In the genomic region with DNA sequence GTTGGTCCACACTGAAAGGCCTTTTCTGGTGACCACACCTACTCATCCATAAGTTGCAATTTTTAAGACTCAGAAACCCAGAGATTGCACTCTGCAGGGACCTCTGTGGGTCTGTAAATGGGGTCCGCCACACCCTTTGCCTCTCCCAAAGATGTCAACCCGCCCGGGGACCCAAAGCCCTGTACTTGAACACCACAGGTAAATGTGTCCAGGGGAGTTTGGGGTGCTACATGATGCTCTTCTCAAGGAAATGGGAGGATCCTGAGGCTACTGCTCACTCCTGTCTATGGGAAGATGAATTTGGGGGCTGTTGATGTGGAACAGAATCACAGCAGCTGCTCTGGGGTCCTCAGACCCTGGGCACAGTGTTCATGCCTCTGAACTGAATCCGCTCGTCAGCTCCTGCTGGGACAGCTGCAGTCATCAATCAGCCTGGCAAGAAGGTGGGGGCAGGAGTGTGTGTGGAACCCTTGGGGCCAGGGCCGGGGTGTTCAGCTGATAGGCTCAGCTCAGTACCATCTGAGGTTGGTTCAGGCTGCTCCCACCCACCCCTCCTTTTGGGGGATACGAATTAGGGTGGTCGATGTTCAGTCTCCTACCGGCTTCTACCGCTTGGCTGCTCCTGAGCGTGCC, we compare ENCODE assay signal across 8 mouse cellular contexts. TPM values are rescaled to one million over a fixed set of nuclear protein-coding genes. Genes with fewer than 3 reads are reported as not detected.
DNase-seq lines count a peak whose midpoint lies in the region; ATAC-seq lines count a peak whose summit lies in the region.

No protein-coding gene starts in this region.

- DNase-seq in kidney, postnatal 36 days: no peak
- no peak for DNase-seq in intestine, embryonic 14.5 days (ENCODE audit: low spot score)
- DNase-seq in layer of hippocampus, postnatal 36 days: no peak
- DNase-seq in spleen, postnatal 36 days (ENCODE audit: low spot score in 2 of 2): no peak
- no peak for DNase-seq in adrenal gland, postnatal 10 days

- peaks cover 24% of the 10 kb centered on the region for H3K4me1 ChIP-seq in kidney, embryonic 14.5 days (ENCODE audit: control insufficient read depth, insufficient read depth, low read length)
- H3K4me1 ChIP-seq in embryonic facial prominence, embryonic 13.5 days: peaks cover 46% of the 10 kb centered on the region
- H3K4me1 ChIP-seq in intestine, embryonic 14.5 days (replicated peaks; ENCODE audit: control insufficient read depth, insufficient read depth, low read length): peaks cover 18% of the 10 kb centered on the region; the same call in 1 of the 2 replicates
- H3K4me1 ChIP-seq in midbrain, embryonic 16.5 days (ENCODE audit: control insufficient read depth, insufficient read depth, low read length): peaks cover 41% of the 10 kb centered on the region

- H3K9me3 ChIP-seq in kidney, embryonic 14.5 days (ENCODE audit: control insufficient read depth, low read length): no peaks in the 10 kb centered on the region
- no peaks in the 10 kb centered on the region for H3K9me3 ChIP-seq in embryonic facial prominence, embryonic 13.5 days
- no peaks in the 10 kb centered on the region for H3K9me3 ChIP-seq in intestine, embryonic 14.5 days (ENCODE audit: control insufficient read depth, low read length)
- no peaks in the 10 kb centered on the region for H3K9me3 ChIP-seq in midbrain, embryonic 16.5 days (replicated peaks; ENCODE audit: control insufficient read depth, low read length, poor library complexity, severe bottlenecking)

- peak overlapping the region; percentile 38; the same call in 1 of the 2 replicates for H3K9ac ChIP-seq in kidney, embryonic 14.5 days (ENCODE audit: low read depth, low read length)
- peak overlapping the region; percentile 62 for H3K9ac ChIP-seq in embryonic facial prominence, embryonic 13.5 days
- peak overlapping the region; percentile 25 for H3K9ac ChIP-seq in intestine, embryonic 14.5 days (ENCODE audit: low read length)
- peak overlapping the region; percentile 70 for H3K9ac ChIP-seq in midbrain, embryonic 16.5 days (ENCODE audit: low read depth, low read length)

- peak overlapping the region; percentile 31 for H3K4me3 ChIP-seq in kidney, embryonic 14.5 days (ENCODE audit: low read length)
- peak overlapping the region; percentile 38 for H3K4me3 ChIP-seq in embryonic facial prominence, embryonic 13.5 days
- peak overlapping the region; percentile 27 for H3K4me3 ChIP-seq in intestine, embryonic 14.5 days (ENCODE audit: low read depth, low read length)
- peak overlapping the region; percentile 50 for H3K4me3 ChIP-seq in midbrain, embryonic 16.5 days (ENCODE audit: low read depth, low read length)

- peak; percentile 79 for ATAC-seq in kidney, embryonic 14.5 days (ENCODE audit: low FRiP score, low TSS enrichment)
- ATAC-seq in embryonic facial prominence, embryonic 13.5 days (ENCODE audit: insufficient number of reproducible peaks, insufficient read depth, low FRiP score, low TSS enrichment, low read depth): peak; percentile 38
- no peak; the same call in 1 of the 2 replicates for ATAC-seq in intestine, embryonic 14.5 days (replicated peaks; ENCODE audit: low FRiP score, low TSS enrichment, low read depth)
- ATAC-seq in midbrain, embryonic 16.5 days: no peak

- WGBS in kidney, embryonic 14.5 days: 21% methylated on average over 11 of the region's 11 CpGs
- 20% methylated on average over 11 of the region's 11 CpGs for WGBS in embryonic facial prominence, embryonic 13.5 days
- WGBS in intestine, embryonic 14.5 days: 21% methylated on average over 11 of the region's 11 CpGs
- WGBS in midbrain, embryonic 16.5 days: 21% methylated on average over 11 of the region's 11 CpGs

- peak overlapping the region; percentile 52 for H3K4me2 ChIP-seq in kidney, embryonic 14.5 days (replicated peaks; ENCODE audit: low read depth, low read length)
- peak overlapping the region; percentile 67 for H3K4me2 ChIP-seq in embryonic facial prominence, embryonic 13.5 days
- peak overlapping the region; percentile 52 for H3K4me2 ChIP-seq in intestine, embryonic 14.5 days (ENCODE audit: low read length)
- peak overlapping the region; percentile 80 for H3K4me2 ChIP-seq in midbrain, embryonic 16.5 days (ENCODE audit: low read length)

- H3K27ac ChIP-seq in kidney, embryonic 14.5 days (ENCODE audit: low read depth, low read length): no peak overlapping the region
- no peak overlapping the region for H3K27ac ChIP-seq in embryonic facial prominence, embryonic 13.5 days
- no peak overlapping the region for H3K27ac ChIP-seq in intestine, embryonic 14.5 days (ENCODE audit: low read depth)
- peak overlapping the region; percentile 68 for H3K27ac ChIP-seq in midbrain, embryonic 16.5 days (ENCODE audit: low read length)

- H3K27me3 ChIP-seq in kidney, embryonic 14.5 days (ENCODE audit: control insufficient read depth, insufficient read depth, low read length): peaks cover 4% of the 10 kb centered on the region
- H3K27me3 ChIP-seq in embryonic facial prominence, embryonic 13.5 days: peaks cover 55% of the 10 kb centered on the region
- H3K27me3 ChIP-seq in intestine, embryonic 14.5 days (replicated peaks; ENCODE audit: control insufficient read depth, insufficient read depth, low read length): peaks cover 12% of the 10 kb centered on the region
- H3K27me3 ChIP-seq in midbrain, embryonic 16.5 days (ENCODE audit: control insufficient read depth, insufficient read depth, low read depth, low read length): no peaks in the 10 kb centered on the region

- peaks cover 8% of the 10 kb centered on the region; the same call in 1 of the 2 replicates for H3K36me3 ChIP-seq in kidney, embryonic 14.5 days (ENCODE audit: control insufficient read depth, insufficient read depth, low read length)
- peaks cover 33% of the 10 kb centered on the region for H3K36me3 ChIP-seq in embryonic facial prominence, embryonic 13.5 days
- peaks cover 4% of the 10 kb centered on the region; the same call in 1 of the 2 replicates for H3K36me3 ChIP-seq in intestine, embryonic 14.5 days (ENCODE audit: control insufficient read depth, insufficient read depth, low read length)
- peaks cover 9% of the 10 kb centered on the region; the same call in 1 of the 2 replicates for H3K36me3 ChIP-seq in midbrain, embryonic 16.5 days (ENCODE audit: control insufficient read depth, insufficient read depth, low read length)

RNA-seq across cellular contexts. Expression of gene Tppp3, which starts 0.5 kb away (rescaled TPM):
- polyA plus RNA-seq in kidney, embryonic 14.5 days (2014; fragmentation: Nextera tagmentation; extraction: Ambion mirVana): 18.3 and 22.3 TPM in 2 replicates
- polyA plus RNA-seq in embryonic facial prominence, embryonic 13.5 days (2015; fragmentation: Nextera tagmentation; extraction: Ambion mirVana): 18.7 and 23.1 TPM in 2 replicates
- polyA plus RNA-seq in intestine, embryonic 14.5 days (2014; fragmentation: Nextera tagmentation; extraction: Ambion mirVana): 36.2 and 39.8 TPM in 2 replicates
- 153 and 159 TPM in 2 replicates for polyA plus RNA-seq in midbrain, embryonic 16.5 days (2015; fragmentation: Nextera tagmentation; extraction: Ambion mirVana)
- 10 to 100 TPM; 31.9 TPM for total RNA-seq in layer of hippocampus, postnatal 36 days (2021)
- 100 to 1,000 TPM in 1 of 2 experiments, 10 to 100 TPM in 1; 67.9 to 106 TPM for total RNA-seq in adrenal gland, postnatal 10 days (2021)

RNA-seq across cellular contexts. Expression of gene Zdhhc1, which starts 25.9 kb away (rescaled TPM):
- 27.4 and 37.3 TPM in 2 replicates for polyA plus RNA-seq in kidney, embryonic 14.5 days (2014; fragmentation: Nextera tagmentation; extraction: Ambion mirVana)
- polyA plus RNA-seq in embryonic facial prominence, embryonic 13.5 days (2015; fragmentation: Nextera tagmentation; extraction: Ambion mirVana): 52.2 and 53.3 TPM in 2 replicates
- 25.0 and 25.2 TPM in 2 replicates for polyA plus RNA-seq in intestine, embryonic 14.5 days (2014; fragmentation: Nextera tagmentation; extraction: Ambion mirVana)
- 33.6 and 38.4 TPM in 2 replicates for polyA plus RNA-seq in midbrain, embryonic 16.5 days (2015; fragmentation: Nextera tagmentation; extraction: Ambion mirVana)
- total RNA-seq in layer of hippocampus, postnatal 36 days (2021): 10 to 100 TPM; 32.8 to 37.6 TPM
- total RNA-seq in adrenal gland, postnatal 10 days (2021): 10 to 100 TPM; 15.1 to 18.4 TPM

RNA-seq across cellular contexts. Expression of gene Hsd11b2, which starts 47.8 kb away (rescaled TPM):
- 32.9 and 40.2 TPM in 2 replicates for polyA plus RNA-seq in kidney, embryonic 14.5 days (2014; fragmentation: Nextera tagmentation; extraction: Ambion mirVana)
- polyA plus RNA-seq in embryonic facial prominence, embryonic 13.5 days (2015; fragmentation: Nextera tagmentation; extraction: Ambion mirVana): 0.87 and 1.1 TPM in 2 replicates
- polyA plus RNA-seq in intestine, embryonic 14.5 days (2014; fragmentation: Nextera tagmentation; extraction: Ambion mirVana): 3.1 and 3.8 TPM in 2 replicates
- polyA plus RNA-seq in midbrain, embryonic 16.5 days (2015; fragmentation: Nextera tagmentation; extraction: Ambion mirVana): 2.7 and 3.6 TPM in 2 replicates
- not detected for total RNA-seq in layer of hippocampus, postnatal 36 days (2021)
- total RNA-seq in adrenal gland, postnatal 10 days (2021): 1 to 10 TPM; 1.9 to 2.5 TPM

RNA-seq across cellular contexts. Expression of gene Lrrc36, which starts 57.4 kb away (rescaled TPM):
- polyA plus RNA-seq in kidney, embryonic 14.5 days (2014; fragmentation: Nextera tagmentation; extraction: Ambion mirVana): 0.21 TPM in 1 of 2 replicates, not detected in the other
- polyA plus RNA-seq in embryonic facial prominence, embryonic 13.5 days (2015; fragmentation: Nextera tagmentation; extraction: Ambion mirVana): 0.22 TPM in 1 of 2 replicates, not detected in the other
- 0.11 and 0.16 TPM in 2 replicates for polyA plus RNA-seq in intestine, embryonic 14.5 days (2014; fragmentation: Nextera tagmentation; extraction: Ambion mirVana)
- 0.85 and 0.89 TPM in 2 replicates for polyA plus RNA-seq in midbrain, embryonic 16.5 days (2015; fragmentation: Nextera tagmentation; extraction: Ambion mirVana)
- under 1 TPM; 0.27 to 0.81 TPM for total RNA-seq in layer of hippocampus, postnatal 36 days (2021)
- 1 to 10 TPM; 3.3 to 3.8 TPM for total RNA-seq in adrenal gland, postnatal 10 days (2021)

RNA-seq across cellular contexts. Expression of gene Kctd19, which starts 57.5 kb away (rescaled TPM):
- not detected in 2 replicates for polyA plus RNA-seq in kidney, embryonic 14.5 days (2014; fragmentation: Nextera tagmentation; extraction: Ambion mirVana)
- not detected in 2 replicates for polyA plus RNA-seq in embryonic facial prominence, embryonic 13.5 days (2015; fragmentation: Nextera tagmentation; extraction: Ambion mirVana)
- polyA plus RNA-seq in intestine, embryonic 14.5 days (2014; fragmentation: Nextera tagmentation; extraction: Ambion mirVana): 0.11 TPM in 1 of 2 replicates, not detected in the other
- not detected in 2 replicates for polyA plus RNA-seq in midbrain, embryonic 16.5 days (2015; fragmentation: Nextera tagmentation; extraction: Ambion mirVana)
- total RNA-seq in layer of hippocampus, postnatal 36 days (2021): not detected
- total RNA-seq in adrenal gland, postnatal 10 days (2021): under 1 TPM; 0.15 to 0.33 TPM

Comparison
In these comparisons a context has a peak if more than half of its experiments do, and no peak if none do; other contexts are left out.
1. ATAC-seq: peak in kidney, embryonic 14.5 days (single experiment) and embryonic facial prominence, embryonic 13.5 days (single experiment); none in intestine, embryonic 14.5 days (single experiment) and midbrain, embryonic 16.5 days (single experiment).
2. Peak in every context shown above with its lines, with median percentiles within 50 percentile points of each other: H3K4me2 ChIP-seq, H3K4me3 ChIP-seq and H3K9ac ChIP-seq.